Mouse (Mus musculus): ENCODE data around the gene Slc7a10.

Slc7a10 gene

DNA sequence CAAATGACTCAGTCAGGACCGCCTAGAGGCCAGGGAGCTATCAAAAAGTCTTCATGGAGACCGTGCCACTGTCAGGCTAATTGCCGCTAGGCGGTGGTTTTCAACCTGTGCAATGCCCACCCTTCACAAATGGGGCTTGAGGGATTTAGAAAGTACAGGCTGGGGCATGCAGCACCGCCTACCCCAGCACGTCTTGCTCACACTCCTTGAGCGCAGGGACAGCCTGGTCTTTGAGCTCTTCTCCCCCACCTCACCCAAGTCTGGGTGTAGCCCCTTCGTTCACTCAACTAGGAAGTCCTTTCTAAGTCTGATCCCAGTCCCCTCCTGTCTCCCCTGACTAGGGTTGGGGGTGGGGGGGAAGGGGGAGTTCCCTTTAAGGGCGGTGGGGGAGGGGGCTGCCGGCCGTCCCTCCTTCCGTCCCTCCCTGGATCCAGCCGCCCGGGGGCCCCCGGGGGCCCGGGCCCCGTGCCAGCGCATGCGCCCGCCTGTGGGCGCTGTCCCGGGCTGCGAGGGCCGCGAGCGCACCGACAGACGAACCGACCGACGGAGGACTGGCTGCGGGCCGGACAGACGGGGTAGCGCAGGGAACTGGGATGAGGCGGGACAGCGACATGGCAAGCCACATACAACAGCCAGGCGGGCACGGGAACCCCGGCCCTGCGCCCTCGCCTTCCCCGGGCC, at the start of gene Slc7a10:
Gene Slc7a10, plus strand, starts transcription at position 497 of the 681 bp plus-strand sequence.
- no peak for ATAC-seq (ENCODE audit: low TSS enrichment)

DNA sequence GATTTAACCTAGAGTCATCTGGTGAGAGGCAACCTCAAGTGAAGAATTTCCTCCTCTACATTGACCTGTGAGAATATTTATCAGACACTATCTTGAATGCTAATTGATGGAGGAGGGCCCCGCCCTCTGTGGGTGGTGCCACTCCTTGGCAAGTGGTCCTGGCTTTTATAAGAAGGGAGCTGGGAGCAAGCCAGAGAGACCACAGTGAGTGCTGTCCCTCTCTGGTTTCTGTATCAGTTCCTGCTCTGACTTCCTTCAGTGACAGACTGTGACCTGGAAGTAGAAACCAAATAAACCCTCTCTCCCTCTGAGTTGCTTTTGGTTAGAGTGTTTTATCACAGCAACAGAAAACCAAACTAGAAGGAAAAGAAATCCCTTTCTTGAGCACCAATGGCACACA, 48.7 kb upstream of the Slc7a10 start:
- no peak for ATAC-seq (ENCODE audit: low TSS enrichment)

DNA sequence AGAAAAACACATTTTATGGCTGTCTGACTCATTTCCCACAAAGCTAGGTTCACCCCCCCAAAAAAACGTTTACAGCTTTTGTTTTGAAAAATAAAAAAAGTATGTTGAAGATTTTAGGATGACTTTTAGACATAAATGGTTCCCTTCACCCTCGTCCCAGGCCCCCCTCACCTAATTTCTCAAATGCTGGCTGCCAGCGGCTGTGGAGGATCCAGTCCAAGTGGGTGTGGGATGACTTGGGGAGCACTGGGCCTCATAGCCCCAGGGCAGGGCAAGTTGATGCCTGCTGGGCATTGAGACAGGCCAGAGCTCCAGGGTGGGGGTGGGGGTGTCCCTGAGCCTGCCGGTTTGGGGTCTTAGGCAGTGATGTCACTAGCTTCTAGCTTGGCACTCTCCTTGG, 47.7 kb upstream of the Slc7a10 start:
- ATAC-seq (ENCODE audit: low TSS enrichment) = no peak

DNA sequence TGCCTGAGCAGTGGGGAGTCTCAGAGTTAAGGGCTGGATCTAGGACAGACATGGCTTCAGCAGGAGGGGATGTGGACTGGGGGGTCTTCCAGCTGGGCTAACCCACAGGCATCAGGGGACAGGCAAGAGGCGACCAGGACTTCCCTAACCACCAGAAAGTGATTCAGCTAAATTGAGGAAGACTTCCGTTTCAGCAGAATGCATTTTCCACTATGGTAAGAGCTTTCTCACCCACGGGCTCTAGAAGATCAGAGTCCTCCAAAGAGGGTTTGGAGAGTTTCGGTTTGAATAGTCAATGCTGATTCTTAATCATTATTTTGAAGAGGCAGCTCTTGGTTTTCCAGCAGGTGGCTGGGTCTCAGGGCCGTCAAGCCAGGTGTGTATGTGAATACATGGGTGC, 46.3 kb upstream of the Slc7a10 start:
- no peak for ATAC-seq (ENCODE audit: low TSS enrichment)

DNA sequence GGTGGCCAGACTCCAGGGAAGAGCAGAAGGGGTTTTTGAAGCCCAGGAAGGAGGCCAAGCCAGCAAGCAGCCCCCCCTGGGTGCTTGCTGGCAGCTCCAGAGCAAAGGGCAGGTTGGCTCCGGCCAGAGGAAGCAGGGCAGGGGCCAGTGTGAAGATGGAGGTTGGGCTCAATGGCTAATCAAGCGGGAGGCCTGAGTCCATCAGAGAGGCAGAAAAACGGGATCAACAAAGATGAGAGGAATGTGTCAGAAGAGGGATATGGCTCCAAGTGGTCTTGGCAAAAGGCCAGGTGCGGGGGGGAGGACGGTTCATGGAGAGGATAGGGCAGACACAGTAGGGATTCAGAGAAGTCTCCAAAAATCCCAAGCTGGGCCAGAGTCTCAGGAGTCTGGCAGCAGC, 44.7 kb upstream of the Slc7a10 start:
- ATAC-seq (ENCODE audit: low TSS enrichment) = no peak

DNA sequence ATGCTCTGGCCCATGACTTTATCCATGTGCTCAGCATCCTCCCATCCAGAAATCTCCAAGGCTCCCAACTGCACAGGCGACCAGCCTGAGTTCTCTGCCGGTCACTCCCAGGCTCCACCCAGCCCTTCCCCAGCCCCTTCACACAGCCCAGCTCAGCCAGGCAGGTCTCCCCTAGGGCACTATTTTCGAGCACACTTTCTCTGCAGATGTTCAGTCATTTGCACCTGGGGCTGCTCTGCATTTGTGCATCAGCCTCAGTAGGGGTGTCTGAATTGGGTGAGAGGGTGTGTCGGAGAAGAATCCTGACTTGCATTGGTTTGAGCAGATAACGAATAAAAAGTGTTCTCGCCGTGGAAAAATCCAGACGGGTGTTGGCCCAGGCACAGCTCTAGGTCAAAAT, 43.7 kb upstream of the Slc7a10 start:
- no peak for ATAC-seq (ENCODE audit: low TSS enrichment)

DNA sequence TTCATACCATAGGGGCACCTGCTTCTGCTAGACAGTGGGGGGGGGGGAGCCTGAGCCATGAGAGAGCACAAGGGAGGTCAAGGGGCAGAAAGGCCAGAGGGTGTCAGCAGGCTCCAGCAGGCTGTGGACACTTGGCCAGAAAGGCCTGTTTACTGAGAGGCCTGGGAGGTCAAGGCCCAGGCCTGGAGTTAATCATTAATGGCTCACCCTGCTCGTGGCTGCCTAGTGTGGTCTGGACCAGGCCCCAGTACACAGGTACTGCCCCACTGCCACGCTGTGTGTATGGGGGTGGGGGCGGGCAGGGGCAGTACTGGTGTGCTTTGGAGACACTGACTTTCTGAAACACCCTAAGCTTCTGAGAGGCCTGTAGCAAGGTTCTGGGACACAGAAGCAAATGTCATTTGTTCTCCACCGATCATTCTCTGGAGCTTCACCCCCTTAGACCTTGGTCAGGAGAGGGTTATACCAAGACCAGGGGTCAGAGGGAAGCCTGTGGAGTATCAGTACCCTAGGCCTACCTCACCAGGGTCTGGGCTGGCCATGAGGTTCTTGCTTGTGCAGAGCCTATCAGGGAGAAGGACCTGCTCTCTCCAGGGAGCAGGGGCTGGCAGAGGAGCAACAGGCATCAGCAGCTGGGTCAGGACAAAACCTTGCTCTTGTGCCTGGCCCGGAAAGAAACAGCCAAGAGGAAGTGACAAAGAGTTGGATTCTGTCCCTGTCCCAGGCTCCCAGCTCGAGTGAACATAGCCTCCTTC, 42.1 kb upstream of the Slc7a10 start:
- no peak for ATAC-seq (ENCODE audit: low TSS enrichment)

DNA sequence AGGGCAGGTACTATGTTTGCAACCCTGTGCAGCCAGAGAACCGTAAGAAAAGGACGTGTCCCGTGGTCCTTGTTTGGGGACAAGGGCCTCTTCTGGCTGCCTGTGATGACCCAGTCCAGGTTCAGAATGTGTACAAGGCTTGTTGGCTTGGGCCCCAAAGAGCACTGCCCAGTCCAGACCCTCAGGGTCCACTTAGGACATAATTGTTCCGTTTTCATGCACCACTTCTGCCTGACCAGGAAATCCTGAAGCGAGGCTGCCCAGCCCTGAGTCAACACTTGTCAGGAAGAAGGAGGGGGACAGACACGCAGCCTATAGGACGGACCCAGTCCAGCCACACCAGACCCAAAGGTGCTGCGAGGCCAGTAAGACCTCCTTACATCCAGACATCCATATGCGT, 41.1 kb upstream of the Slc7a10 start:
- no peak for ATAC-seq (ENCODE audit: low TSS enrichment)

DNA sequence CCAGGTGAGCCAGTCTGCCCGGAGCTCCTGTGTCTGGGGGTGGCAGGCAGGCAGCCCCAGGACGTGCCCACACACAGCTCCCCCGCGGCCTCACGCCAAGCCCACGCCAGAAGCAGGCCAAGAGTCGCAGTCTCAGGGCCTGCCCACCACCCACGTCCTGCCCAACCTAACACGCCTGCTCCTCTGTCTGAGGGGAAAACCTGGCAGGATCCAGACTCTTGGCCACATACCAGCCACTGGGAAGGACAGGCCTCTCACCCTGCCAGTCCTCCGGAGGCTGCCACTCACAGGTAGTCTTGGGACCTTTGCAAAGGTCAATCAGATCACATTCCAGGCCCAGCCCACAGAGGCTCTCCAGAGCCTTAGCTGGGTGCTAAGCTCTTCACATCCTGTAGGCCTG, 39.9 kb upstream of the Slc7a10 start:
- ATAC-seq (ENCODE audit: low TSS enrichment) = no peak

DNA sequence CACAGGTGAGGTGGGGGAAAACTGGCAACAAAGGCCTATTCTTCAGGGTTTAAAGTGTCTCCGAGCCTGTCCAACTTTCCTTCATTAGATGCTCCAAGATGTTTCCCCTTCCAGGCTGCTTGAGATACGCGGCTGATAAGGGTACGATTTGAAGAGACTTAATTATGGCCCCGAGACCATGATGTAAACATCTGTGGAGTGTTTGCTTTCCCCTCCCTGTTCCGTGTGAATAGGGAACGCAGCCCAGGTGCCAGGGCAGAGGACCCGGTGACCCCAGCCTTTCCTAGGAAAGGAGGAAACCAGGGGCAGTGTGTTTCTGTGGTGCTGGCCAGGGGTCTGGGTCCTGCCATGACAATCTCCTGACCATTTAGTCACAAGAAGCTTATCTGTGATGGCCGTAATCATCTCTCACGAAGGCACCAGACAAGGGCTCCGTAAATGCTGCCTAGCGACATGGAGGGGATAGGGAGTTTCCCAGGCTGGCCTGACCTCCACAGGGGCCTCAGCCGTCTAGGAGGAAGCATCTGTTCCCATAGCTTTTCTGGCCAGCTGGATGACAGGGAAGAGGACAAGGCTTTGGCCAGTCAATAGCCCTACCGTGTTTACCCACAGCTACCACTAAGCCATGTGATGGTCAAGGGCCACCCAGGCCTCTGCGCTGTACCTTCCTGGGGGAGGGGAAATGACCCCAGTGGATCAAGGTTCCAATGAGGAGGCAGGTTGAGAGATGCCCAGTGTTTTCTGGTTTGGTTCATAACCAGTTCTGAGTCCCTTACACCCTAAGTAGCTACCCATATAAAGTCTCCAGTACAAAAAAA, 36.4 kb upstream of the Slc7a10 start:
- no peak for ATAC-seq (ENCODE audit: low TSS enrichment)

DNA sequence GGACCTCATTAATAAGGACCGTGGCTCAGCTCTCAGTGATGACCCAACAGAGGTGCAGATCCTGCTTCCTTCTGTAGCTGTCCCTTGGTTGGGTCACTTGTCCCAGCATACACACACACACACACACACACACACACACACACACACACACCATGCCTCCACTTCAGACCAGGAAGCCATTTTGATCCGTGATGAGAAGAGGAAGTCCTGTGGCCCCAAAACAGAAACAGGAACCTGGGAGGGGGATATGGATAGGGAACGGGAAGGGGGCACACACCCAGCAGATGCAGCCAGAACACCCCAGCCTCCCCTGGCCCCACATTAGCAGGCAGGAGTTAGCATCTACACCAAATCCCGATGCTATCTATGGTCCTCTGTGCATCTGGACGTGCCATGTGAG, 35.3 kb upstream of the Slc7a10 start:
- no peak for ATAC-seq (ENCODE audit: low TSS enrichment)

DNA sequence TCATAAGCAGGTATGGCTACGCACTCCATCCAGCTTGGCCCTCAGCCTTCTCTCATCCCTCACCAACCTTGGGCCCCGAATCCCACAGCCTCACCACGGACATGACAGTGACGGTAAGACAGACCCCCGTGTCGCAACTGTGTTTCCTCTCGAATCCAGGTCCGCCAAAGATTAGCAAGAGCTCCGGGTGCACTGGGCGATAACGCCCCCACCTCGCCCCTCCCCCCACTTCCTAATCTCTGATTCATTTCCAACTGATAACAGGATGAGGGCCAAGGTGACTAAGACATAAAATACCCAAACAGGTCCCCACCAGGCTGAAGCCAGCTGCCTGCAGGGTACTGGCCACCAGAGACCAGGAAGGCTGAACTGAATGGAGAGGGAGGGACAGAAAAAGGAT, 31.7 kb upstream of the Slc7a10 start:
- no peak for ATAC-seq (ENCODE audit: low TSS enrichment)

DNA sequence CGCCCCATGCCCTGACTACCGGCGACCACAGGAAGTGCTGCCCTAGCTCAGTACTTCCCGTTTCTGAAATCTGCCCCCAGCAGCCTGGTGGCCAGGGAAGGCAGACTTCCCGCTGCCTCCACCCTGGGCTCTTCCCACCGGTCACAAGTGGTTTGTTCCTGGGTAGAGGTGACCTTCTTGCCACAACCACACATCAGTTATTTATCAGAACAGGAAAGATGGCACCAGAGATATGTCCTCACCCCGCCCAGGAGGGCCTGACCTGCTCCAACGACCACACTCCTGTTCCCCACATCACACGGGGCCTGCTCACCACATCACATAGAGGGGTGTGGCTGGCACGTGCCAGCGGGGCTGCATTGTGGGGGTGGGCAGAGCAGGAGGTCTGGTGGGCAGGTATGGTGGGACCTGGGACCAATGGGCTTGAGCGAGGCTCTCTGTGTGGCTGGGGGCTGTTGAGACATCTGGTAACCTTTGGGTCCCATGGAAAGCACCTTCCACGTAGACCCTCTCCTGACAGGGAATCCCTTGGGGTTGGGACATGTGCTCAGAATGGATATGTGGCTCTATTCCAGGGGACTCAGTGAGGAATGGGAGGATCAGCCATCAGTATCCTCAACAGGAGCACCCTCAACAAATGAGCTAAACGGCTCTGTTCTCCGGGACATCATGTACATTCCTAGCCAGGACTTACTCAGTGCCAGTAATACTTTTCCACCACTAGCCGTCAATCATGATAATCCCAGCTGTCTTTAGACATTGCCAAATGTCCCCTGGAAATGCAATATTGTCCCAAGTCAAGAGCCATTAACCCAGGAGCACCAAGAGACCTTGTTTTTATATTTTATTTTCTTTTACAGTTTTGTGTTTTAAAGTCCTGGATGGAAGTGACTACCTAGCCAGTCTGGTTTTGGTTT, 29.4 kb upstream of the Slc7a10 start:
- no peak for ATAC-seq (ENCODE audit: low TSS enrichment)

DNA sequence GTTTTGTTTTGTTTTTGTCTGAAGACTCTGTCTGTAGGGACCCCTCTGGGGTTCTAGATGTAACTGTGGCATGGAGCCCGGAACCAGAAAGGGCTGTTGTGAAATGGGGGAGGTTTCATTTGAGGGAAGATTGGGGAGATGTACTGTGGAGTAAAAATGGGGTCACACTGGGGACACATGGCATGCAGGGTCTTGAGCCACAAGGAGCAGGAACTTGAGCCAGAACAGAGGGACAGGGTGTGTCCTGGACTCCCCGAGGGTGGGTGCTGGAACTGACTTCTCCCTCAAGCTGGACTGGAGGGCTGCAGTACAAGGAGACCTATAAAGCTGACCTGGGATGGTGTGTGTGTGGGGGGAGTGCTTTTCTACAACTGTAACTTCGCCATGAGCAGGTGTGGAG, 28.7 kb upstream of the Slc7a10 start:
- no peak for ATAC-seq (ENCODE audit: low TSS enrichment)

DNA sequence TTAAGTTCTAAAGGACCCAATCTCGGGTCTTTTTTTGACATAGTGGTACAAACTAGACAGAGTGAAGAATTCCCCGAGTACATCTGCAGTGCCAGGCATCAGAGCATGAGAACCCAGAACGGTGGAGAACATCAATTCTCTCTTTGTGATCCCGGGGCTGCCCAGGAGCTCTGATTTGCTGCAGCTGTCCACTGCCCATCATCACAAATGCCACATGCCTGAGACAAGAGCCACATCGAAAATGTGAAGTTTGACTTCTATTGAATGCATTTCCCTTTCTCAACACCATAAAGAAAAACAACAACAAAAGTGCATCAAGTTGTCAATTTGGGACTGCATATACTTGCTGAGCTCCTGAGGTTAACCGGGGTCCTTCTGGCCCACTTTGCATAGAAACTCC, 23.7 kb upstream of the Slc7a10 start:
- ATAC-seq (ENCODE audit: low TSS enrichment) = no peak

DNA sequence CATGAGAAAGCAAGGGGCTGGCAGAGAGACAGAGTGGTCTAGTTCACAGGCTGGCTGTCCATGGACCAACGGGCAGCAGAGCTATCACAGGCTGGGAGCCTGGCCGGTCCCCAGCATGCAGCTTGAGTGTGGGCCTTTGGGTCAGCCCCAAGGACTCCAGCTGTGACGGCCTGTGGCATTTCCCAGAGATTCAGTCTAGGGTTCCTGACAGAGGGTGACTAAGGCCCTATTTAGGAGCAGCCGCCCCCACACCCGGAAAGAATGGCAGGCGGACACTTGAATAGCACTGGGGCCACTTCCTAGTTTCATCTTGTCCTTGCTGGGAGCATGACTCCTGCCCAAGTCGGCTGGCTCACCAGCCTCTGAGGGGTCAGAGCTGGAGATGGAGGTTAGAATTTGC, 22.6 kb upstream of the Slc7a10 start:
- ATAC-seq (ENCODE audit: low TSS enrichment) = no peak

DNA sequence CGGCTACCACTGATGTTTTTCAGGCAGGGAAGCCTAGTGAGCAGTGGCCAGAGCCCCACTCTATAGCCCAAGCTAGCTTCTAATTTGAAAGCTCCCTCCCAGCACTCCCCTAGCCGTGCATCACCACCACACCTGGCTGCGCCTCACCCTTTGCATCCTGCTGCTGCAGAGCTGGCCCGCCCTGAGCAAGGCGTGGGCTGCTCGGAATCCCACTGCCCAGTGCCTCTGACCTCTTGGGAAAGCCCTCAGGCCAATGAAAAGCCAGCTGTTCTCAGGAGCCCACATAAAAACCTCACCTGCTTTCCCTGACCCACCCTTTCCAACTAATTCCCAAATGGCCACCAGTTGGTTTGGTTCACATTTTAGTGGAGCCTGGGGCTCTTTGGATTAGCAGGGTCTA, 22.1 kb upstream of the Slc7a10 start:
- no peak for ATAC-seq (ENCODE audit: low TSS enrichment)

DNA sequence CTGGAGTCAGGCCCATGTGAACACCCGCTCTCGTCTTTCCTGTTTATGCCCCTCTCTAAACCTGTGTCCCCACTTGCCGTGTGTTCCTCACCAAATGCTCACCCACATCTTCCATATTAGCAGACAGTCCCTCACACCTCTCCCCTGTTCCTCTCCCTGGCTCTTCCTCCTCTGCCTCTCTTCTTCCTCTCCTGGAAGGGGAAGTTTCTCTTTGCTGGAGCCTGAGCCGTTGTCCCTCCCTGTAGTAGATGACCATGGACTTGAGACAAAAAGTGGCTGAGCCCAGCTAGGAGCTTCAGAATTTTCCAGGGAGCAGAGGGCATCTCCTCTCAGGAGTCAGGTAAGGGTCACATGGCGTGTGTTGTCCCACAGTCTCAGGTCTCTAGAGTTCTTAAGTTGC, 19.2 kb upstream of the Slc7a10 start:
- no peak for ATAC-seq (ENCODE audit: low TSS enrichment)

DNA sequence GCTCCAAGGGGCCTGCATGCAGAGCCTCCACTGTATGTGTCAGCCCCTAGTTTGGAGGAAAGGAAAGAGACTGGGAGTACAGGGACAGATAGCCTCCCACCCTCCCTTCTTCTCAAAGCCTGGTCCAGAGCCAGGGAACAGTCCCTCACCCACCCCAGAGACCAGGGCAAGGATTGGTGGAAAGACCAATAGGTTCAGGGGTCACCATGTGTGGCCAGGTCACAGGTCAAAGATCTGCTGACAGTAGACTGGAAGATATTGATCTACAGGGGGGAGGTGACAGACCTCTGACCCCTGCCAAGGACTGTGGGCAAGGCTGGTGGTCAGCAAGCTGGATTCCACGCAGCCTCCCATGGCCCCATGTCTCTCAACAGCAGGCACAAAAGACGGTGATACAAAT, 18.3 kb upstream of the Slc7a10 start:
- ATAC-seq (ENCODE audit: low TSS enrichment) = no peak

DNA sequence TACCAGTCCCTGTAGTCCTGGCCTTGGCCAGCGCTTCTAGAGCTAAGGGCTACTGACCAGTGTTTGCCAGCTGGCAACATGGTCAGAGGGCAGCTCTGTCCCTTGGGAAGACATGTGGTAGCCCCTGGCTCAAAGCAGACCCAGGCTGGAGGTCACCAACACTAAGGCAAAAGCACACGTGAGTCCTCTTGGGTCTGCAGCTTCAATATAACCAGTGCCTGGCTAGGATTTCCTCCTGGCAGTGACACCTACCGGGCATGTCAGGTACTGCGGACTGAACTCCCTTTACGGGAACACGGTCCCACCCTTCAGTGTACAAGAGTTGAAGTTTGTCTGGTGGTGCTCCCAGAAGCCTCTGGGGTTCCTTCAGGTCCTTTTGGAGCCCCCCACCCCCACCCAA, 16.8 kb upstream of the Slc7a10 start:
- ATAC-seq (ENCODE audit: low TSS enrichment) = peak; percentile 81

DNA sequence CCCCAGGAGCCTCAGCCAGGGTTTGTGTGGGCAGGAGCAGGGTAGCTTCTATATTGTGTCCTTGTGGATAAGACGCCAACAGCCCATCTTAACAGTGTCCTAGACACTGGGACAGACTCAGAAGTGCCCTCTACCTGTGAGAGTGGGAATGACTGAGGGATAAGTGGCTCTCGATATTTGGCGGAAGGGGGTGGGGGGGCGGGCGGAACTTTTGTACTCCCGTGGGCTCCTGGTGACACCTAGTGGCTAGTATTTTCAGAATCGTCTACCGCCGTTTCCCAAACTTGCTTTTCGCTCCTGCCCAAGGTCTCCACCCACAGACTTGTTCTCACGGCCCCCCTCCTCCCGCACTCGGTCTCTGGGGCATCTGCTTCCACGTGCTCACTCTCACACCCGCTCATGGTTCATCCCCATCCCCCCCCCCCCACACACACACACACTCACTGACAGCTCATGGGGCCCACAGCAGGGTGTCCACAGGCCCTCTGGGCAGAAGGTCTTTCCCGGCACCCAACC, 14.3 kb upstream of the Slc7a10 start:
- ATAC-seq (ENCODE audit: low TSS enrichment) = peak; percentile 73

DNA sequence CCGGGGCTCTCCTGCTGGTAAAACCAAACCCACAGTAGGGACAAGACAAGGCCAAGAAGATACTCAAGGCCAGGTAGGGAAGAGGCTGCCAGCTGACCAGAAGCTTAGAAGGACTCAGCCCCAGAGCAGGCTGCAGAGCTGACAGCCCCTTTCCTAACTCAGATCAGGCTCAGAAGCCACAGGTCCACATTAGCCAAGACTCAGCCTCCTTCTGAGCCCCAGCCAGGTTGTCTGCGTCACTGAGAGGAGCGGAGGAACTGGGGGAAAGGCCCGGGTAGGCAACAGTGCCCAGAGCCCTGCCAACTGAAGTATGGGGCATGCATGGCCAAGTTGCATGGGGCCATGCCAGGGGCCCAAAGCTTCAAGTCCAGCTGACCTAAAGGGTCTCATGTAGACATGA, 13.7 kb upstream of the Slc7a10 start:
- no peak for ATAC-seq (ENCODE audit: low TSS enrichment)
